ENCODE assay signal across 7 mouse cellular contexts in genomic region chr7:127214521-127214920, GRCm38 (mm10). TPM values are rescaled to one million over a fixed set of nuclear protein-coding genes. Genes with fewer than 3 reads are reported as not detected.
DNase-seq lines count a peak whose midpoint lies in the region; ATAC-seq and TF ChIP-seq lines count a peak whose summit lies in the region.

No protein-coding gene starts in this region.

- no peaks in the 10 kb centered on the region for H3K9me3 ChIP-seq in limb, embryonic 11.5 days (ENCODE audit: control insufficient read depth, low read length)

- H3K4me2 ChIP-seq in limb, embryonic 11.5 days (ENCODE audit: low read depth, severe bottlenecking) = peak overlapping the region; percentile 39

- ATAC-seq in limb, embryonic 11.5 days (ENCODE audit: insufficient number of reproducible peaks, low FRiP score, low TSS enrichment, low read depth) = no peak
- ATAC-seq in erythroblast, adult 5-6 weeks (replicated peaks; ENCODE audit: low FRiP score, poor library complexity, severe bottlenecking) = no peak

- TF ChIP-seq CTCF in lung, adult 2 months (IDR thresholded peaks at IDR 0.05; ENCODE audit: insufficient read depth, low read length) = no peak
- TF ChIP-seq CTCF in olfactory bulb, adult 2 months (IDR thresholded peaks at IDR 0.05; ENCODE audit: insufficient read depth, low read depth, low read length) = no peak

- H3K27me3 ChIP-seq in limb, embryonic 11.5 days (ENCODE audit: control insufficient read depth, insufficient read depth, low read length) = no peaks in the 10 kb centered on the region

- H3K36me3 ChIP-seq in limb, embryonic 11.5 days (ENCODE audit: control insufficient read depth, insufficient read depth, low read length) = no peaks in the 10 kb centered on the region

- DNase-seq in lung, adult 2 months = no peak
- DNase-seq in lung, adult 18-20 months = no peak
- DNase-seq in gastrocnemius, adult 8-10 months (ENCODE audit: low spot score in 2 of 2) = peak; percentile 20 to 40
- DNase-seq in limb, embryonic 11.5 days (ENCODE audit: low spot score) = no peak
- no peak for DNase-seq in left cerebral cortex, postnatal 10 days (ENCODE audit: extremely low spot score in 1 of 2, low spot score in 2 of 2)

- WGBS in lung, adult 2 months = 61% methylated on average over 21 of the region's 21 CpGs
- WGBS in limb, embryonic 11.5 days = 29% methylated on average over 21 of the region's 21 CpGs
- 59% methylated on average over 21 of the region's 21 CpGs for WGBS in olfactory bulb, adult 2 months

- peak overlapping the region; percentile 8 for H3K4me3 ChIP-seq in lung, adult 2 months (replicated peaks; ENCODE audit: extremely low read depth, low read depth, low read length)
- no peak overlapping the region for H3K4me3 ChIP-seq in limb, embryonic 11.5 days (ENCODE audit: low read depth, low read length)
- H3K4me3 ChIP-seq in olfactory bulb, adult 2 months (ENCODE audit: insufficient read depth, low read depth, low read length) = peak overlapping the region; percentile 31

- no peak overlapping the region for H3K9ac ChIP-seq in limb, embryonic 11.5 days (ENCODE audit: low read length)

- peaks cover 3% of the 10 kb centered on the region; the same call in 1 of the 2 replicates for H3K4me1 ChIP-seq in lung, adult 2 months (ENCODE audit: control insufficient read depth, insufficient read depth, low read length)
- 0 out of 2 replicates have a peak, but pooled peaks cover 4% of the 10 kb centered on the region for H3K4me1 ChIP-seq in limb, embryonic 11.5 days (ENCODE audit: control insufficient read depth, insufficient read depth, low read length)
- peaks cover 8% of the 10 kb centered on the region for H3K4me1 ChIP-seq in olfactory bulb, adult 2 months (ENCODE audit: control insufficient read depth, insufficient read depth, low read length)

- no peak for TF ChIP-seq POLR2A in lung, adult 2 months (IDR thresholded peaks at IDR 0.05; ENCODE audit: borderline replicate concordance, extremely low read depth, low read depth, low read length)
- no peak for TF ChIP-seq POLR2A in olfactory bulb, adult 2 months (IDR thresholded peaks at IDR 0.05; ENCODE audit: insufficient read depth, low read depth, low read length)

- intact Hi-C loops in left cerebral cortex, postnatal 10 days (cut with DNase I) = no loop called here

- no peak overlapping the region for H3K27ac ChIP-seq in limb, embryonic 11.5 days (replicated peaks; ENCODE audit: low read depth, low read length)
- no peak overlapping the region for H3K27ac ChIP-seq in olfactory bulb, adult 2 months (ENCODE audit: insufficient read depth, low read depth, low read length)

RNA-seq across cellular contexts. Expression of gene Mylpf, which starts 5.8 kb away (rescaled TPM):
- polyA plus RNA-seq in lung, adult 2 months (2012; rRNA removed) = 1.3 and 135 TPM in 2 replicates
- over 10,000 TPM; 27,006 to 32,685 (median 27,393) TPM for total RNA-seq in gastrocnemius, adult 8-10 months (2022)
- 33.6 and 33.7 TPM in 2 replicates for polyA plus RNA-seq in limb, embryonic 11.5 days (2014; fragmentation: Nextera tagmentation; extraction: Ambion mirVana)
- polyA plus RNA-seq in olfactory bulb, adult 2 months (2012; ENCODE audit: insufficient read depth, insufficient read length, low replicate concordance, missing spikeins) = not detected in 2 replicates
- 6.5 and 9.8 TPM in 2 replicates for total RNA-seq in erythroblast, adult 5-6 weeks (2015; ENCODE audit: low replicate concordance)
- 16.2 and 61.5 TPM in 2 replicates for total RNA-seq in erythroblast, adult 5-6 weeks (2017; ENCODE audit: low replicate concordance)
- total RNA-seq in left cerebral cortex, postnatal 10 days (2021) = 1 to 10 TPM in 1 of 2 experiments, not detected in 1; 1.2 TPM

RNA-seq across cellular contexts. Expression of gene Tbc1d10b, which starts 6.3 kb away (rescaled TPM):
- 30.3 and 32.9 TPM in 2 replicates for polyA plus RNA-seq in lung, adult 2 months (2012; rRNA removed)
- 10 to 100 TPM; 29.1 to 34.3 (median 32.1) TPM for total RNA-seq in gastrocnemius, adult 8-10 months (2022)
- 24.8 and 30.6 TPM in 2 replicates for polyA plus RNA-seq in limb, embryonic 11.5 days (2014; fragmentation: Nextera tagmentation; extraction: Ambion mirVana)
- not detected in 2 replicates for polyA plus RNA-seq in olfactory bulb, adult 2 months (2012; ENCODE audit: insufficient read depth, insufficient read length, low replicate concordance, missing spikeins)
- 8.1 and 23.0 TPM in 2 replicates for total RNA-seq in erythroblast, adult 5-6 weeks (2015; ENCODE audit: low replicate concordance)
- total RNA-seq in erythroblast, adult 5-6 weeks (2017; ENCODE audit: low replicate concordance) = 77.5 and 122 TPM in 2 replicates
- 10 to 100 TPM; 85.6 to 88.0 TPM for total RNA-seq in left cerebral cortex, postnatal 10 days (2021)

RNA-seq across cellular contexts. Expression of gene Zfp553, which starts 18.3 kb away (rescaled TPM):
- 8.9 and 11.6 TPM in 2 replicates for polyA plus RNA-seq in lung, adult 2 months (2012; rRNA removed)
- total RNA-seq in gastrocnemius, adult 8-10 months (2022) = 1 to 10 TPM; 4.2 to 5.5 (median 4.8) TPM
- polyA plus RNA-seq in limb, embryonic 11.5 days (2014; fragmentation: Nextera tagmentation; extraction: Ambion mirVana) = 24.2 and 29.1 TPM in 2 replicates
- not detected in 2 replicates for polyA plus RNA-seq in olfactory bulb, adult 2 months (2012; ENCODE audit: insufficient read depth, insufficient read length, low replicate concordance, missing spikeins)
- total RNA-seq in erythroblast, adult 5-6 weeks (2015; ENCODE audit: low replicate concordance) = 1.5 and 5.2 TPM in 2 replicates
- total RNA-seq in erythroblast, adult 5-6 weeks (2017; ENCODE audit: low replicate concordance) = 2.0 and 3.2 TPM in 2 replicates
- 10 to 100 TPM; 16.6 to 18.4 TPM for total RNA-seq in left cerebral cortex, postnatal 10 days (2021)

RNA-seq across cellular contexts. Expression of gene Sept1, which starts 18.4 kb away (rescaled TPM):
- polyA plus RNA-seq in lung, adult 2 months (2012; rRNA removed) = 26.5 and 28.5 TPM in 2 replicates
- 1 to 10 TPM; 1.0 to 2.8 (median 1.4) TPM for total RNA-seq in gastrocnemius, adult 8-10 months (2022)
- polyA plus RNA-seq in limb, embryonic 11.5 days (2014; fragmentation: Nextera tagmentation; extraction: Ambion mirVana) = 23.1 and 29.3 TPM in 2 replicates
- 2,394 TPM in 1 of 2 replicates, not detected in the other for polyA plus RNA-seq in olfactory bulb, adult 2 months (2012; ENCODE audit: insufficient read depth, insufficient read length, low replicate concordance, missing spikeins)
- total RNA-seq in erythroblast, adult 5-6 weeks (2015; ENCODE audit: low replicate concordance) = 189 and 204 TPM in 2 replicates
- total RNA-seq in erythroblast, adult 5-6 weeks (2017; ENCODE audit: low replicate concordance) = 179 and 191 TPM in 2 replicates
- 1 to 10 TPM; 6.0 to 6.1 TPM for total RNA-seq in left cerebral cortex, postnatal 10 days (2021)

RNA-seq across cellular contexts. Expression of gene Cd2bp2, which starts 18.7 kb away (rescaled TPM):
- 20.7 and 31.0 TPM in 2 replicates for polyA plus RNA-seq in lung, adult 2 months (2012; rRNA removed)
- total RNA-seq in gastrocnemius, adult 8-10 months (2022) = 10 to 100 TPM; 25.2 to 35.0 (median 32.7) TPM
- polyA plus RNA-seq in limb, embryonic 11.5 days (2014; fragmentation: Nextera tagmentation; extraction: Ambion mirVana) = 77.0 and 83.7 TPM in 2 replicates
- polyA plus RNA-seq in olfactory bulb, adult 2 months (2012; ENCODE audit: insufficient read depth, insufficient read length, low replicate concordance, missing spikeins) = not detected in 2 replicates
- 8.4 and 36.9 TPM in 2 replicates for total RNA-seq in erythroblast, adult 5-6 weeks (2015; ENCODE audit: low replicate concordance)
- total RNA-seq in erythroblast, adult 5-6 weeks (2017; ENCODE audit: low replicate concordance) = 17.9 and 22.9 TPM in 2 replicates
- 10 to 100 TPM; 74.0 to 75.8 TPM for total RNA-seq in left cerebral cortex, postnatal 10 days (2021)

Comparison
In these comparisons a context has a peak if more than half of its experiments do, and no peak if none do; other contexts are left out.
1. DNase-seq: peak in gastrocnemius, adult 8-10 months (2 of 2); none in lung, adult 2 months (single experiment), lung, adult 18-20 months (0 of 2), limb, embryonic 11.5 days (single experiment) and left cerebral cortex, postnatal 10 days (0 of 2).
2. RNA of gene Mylpf, which starts 5.8 kb away (total RNA-seq): 27,006 to 32,685 TPM in gastrocnemius, adult 8-10 months; 6.5 to 61.5 TPM in erythroblast, adult 5-6 weeks and 1.2 TPM in left cerebral cortex, postnatal 10 days; every median in the first group is over 100 times any median in the second.